Mouse (Mus musculus): Measurements from ENCODE around the gene Veph1.
A peak's percentile ranks its signal among the peaks of the same experiment; 100 is the strongest.

The Veph1 gene

DNA sequence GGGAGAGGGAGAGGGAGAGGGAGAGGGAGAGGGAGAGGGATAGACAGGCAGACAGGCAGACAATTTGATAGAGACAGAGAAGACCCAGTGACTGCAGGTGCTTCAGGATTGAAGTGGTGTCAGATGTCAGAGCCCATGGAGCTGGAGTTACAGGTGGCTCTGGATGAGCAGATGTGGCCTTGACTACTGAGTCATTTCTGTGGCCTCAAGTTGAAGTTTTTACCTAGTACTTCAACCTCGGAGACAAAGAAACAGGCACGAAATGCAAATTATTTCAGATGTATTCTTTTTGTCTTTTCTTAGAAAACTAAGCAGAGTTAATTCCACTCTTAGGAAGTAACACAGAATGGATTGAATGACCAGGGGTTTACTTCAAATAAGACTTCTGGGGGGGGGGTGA is 195.6 kb downstream of the Veph1 start:
- DNase-seq (ENCODE audit: low spot score): no peak

DNA sequence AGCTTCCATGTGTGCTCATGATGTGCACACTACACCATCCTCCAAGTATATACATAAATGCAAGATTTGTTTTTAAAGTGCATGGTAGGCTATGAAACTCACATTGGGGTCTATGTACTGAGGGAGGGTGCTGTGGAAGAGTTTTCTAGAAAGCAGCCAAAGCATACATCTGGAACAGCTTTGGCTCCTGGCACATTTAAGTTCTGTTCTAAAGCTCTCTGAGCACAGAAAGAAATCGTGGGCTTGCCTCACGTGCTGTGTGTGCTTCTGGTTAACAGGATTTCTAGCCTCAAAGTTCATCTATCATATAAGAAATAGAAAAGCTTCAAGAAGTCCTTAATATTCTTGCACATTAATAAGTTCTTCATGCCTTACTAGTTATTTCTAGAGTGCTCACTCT is 204.9 kb downstream of the Veph1 start:
- DNase-seq (ENCODE audit: low spot score): no peak

- DNase-seq (ENCODE audit: low spot score): no peak
Observed at GRCm38 (mm10) chr3:66087608-66088007, 209.0 kb downstream of the Veph1 start.

DNA sequence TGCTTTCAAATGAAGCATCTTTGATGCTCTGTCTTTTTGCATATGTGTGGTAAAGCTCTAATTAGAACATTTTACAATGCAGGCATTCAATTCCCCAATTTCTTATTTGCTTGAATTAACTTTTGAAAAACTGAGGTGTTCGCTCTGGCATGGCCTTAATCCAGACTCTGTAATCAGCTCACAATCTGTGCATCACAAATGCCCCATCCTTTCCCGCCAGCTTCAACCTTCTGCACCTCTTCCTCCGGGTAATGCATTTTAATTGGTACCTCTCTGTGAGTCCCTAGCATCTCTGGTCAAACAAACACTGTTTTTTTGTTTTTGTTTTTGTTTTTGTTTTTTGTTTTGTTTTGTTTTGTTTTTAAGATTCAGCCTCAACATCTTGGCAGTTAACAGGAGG is 212.8 kb downstream of the Veph1 start:
- no peak for DNase-seq (ENCODE audit: low spot score)

DNA sequence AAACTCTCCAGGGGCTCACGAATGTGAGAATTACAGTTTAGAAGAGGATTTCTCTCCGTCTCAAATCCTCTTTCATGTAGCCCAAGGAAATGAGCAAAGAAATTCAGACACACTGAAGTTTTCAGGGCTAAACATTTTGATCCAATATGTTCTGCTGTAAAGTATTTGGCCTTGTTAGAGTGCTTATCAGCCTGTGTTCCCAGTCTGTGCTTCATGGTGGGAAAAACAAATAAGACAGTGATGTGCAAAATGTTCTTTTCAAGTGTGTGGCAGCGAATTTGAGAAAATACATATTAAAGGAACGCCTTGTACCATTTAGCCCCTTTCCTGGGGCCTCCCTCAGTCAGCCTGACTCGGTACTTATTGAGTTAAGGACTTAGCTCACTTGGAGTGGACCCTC is 213.2 kb downstream of the Veph1 start:
- DNase-seq (ENCODE audit: low spot score): no peak

DNA sequence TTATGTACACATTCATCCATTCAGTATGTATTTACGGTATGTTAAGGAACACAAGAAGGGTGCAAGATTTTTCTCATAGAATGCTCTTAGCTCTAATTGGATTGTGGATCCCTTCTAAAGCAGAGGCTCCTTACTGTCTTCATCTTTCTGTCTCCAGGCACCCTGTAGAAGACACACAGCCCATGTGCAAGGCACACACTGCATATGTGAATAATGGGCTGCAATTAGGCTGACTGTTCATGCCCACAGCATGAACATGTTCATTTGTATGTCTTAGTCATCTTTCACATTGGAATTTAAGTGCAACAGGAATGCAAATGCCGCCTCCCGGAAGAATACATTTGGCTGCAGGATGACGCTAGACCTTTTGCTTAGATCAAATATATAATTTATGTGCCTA is 213.7 kb downstream of the Veph1 start:
- no peak for DNase-seq (ENCODE audit: low spot score)

DNA sequence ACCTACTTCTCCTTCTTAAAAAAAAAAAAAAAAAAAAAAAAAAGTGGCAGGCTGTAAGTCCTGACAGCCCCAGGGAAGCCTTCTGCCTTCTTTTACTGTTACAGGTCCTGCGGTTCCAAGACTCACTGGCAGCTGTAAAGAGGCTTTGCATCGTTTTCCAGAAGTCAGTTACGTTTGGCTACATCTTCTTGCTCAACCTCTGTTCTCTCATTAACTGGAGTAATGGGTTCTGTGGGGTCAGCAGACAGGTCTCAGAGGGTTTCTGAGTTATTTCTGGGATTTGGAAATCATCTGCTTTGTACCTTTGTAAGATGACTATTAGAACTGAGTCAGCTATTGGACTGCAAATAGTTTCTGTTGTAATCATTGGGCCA is 215.3 kb downstream of the Veph1 start:
- DNase-seq (ENCODE audit: low spot score): no peak

- no peak for DNase-seq (ENCODE audit: low spot score)
Observed at GRCm38 (mm10) chr3:66080631-66081362, 215.8 kb downstream of the Veph1 start.

GRCm38 (mm10) chr3:66079886-66080285 is 216.8 kb downstream of the Veph1 start:
- DNase-seq (ENCODE audit: low spot score): no peak

DNA sequence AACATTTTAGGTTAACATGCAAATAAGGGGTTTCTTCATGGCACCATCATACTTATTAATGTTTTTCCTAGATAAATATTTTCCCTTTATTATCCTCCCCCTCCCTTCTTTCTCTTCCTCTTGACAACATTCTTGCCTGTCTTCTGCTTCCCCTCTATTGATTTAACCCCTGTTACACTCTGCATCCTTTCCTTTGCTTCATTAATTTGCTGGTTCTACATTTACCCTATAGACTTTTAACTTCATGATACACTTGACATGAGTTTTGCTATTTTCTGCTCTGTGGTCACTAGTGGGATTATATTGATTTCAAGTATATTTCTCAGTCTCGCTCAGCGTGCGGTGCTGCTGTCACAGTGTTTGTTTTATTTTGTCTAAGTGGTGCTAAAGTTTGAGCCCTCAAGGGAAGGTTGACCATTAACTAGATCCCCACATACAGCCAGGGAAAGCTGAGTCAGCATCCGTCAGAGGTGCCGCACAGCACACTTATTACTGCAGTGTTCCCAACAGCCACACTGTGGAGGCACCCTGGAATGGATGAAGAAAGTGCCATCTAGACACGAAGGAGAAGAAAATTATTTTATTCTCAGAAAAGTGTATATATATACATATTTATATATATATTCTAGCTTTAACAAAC is 217.6 kb downstream of the Veph1 start:
- peak; percentile 70 for DNase-seq (ENCODE audit: low spot score)

DNA sequence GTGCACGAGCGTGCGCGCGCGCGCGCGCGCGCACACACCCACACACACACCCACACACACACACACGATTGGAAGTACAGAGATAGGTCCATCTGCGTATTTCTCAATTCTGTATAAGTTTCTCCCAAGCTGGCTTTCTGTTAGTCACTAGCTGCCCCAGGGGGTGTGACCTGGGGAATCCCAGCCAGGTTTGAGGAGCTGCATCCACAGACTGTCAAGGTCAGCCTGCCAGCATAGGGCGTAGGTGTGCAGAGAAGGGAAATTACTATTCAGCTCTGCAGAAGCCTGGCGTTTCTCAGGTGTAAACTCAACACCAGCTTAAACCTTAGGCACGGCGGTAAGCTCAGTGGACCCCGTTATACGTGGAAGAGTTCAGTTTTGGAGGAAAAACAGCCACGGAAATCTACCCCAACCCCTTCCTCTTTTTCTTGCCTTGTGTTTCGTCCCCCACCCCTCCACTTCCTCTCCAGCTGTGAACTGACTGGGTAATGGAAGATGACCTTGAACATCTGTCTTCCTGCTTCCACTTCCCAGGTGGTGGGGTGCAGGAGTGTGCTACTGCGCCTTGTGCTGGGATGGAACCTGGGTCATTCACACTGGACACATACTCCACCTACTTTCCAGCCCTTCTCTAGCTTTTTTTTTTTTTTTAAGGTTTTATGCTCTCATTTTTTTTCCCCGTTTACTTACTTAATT is 218.5 kb downstream of the Veph1 start:
- DNase-seq (ENCODE audit: low spot score): no peak

GRCm38 (mm10) chr3:66070274-66070673 is 226.4 kb downstream of the Veph1 start:
- no peak for DNase-seq (ENCODE audit: low spot score)

GRCm38 (mm10) chr3:66063881-66064280 is 232.8 kb downstream of the Veph1 start:
- DNase-seq (ENCODE audit: low spot score): peak; percentile 17

GRCm38 (mm10) chr3:66056912-66057311 is 239.7 kb downstream of the Veph1 start:
- no peak for DNase-seq (ENCODE audit: low spot score)

- DNase-seq (ENCODE audit: low spot score): no peak
Observed at GRCm38 (mm10) chr3:66055652-66056051, 241.0 kb downstream of the Veph1 start.

- DNase-seq (ENCODE audit: low spot score): no peak
Observed at GRCm38 (mm10) chr3:66050092-66050886, 246.3 kb downstream of the Veph1 start.

DNA sequence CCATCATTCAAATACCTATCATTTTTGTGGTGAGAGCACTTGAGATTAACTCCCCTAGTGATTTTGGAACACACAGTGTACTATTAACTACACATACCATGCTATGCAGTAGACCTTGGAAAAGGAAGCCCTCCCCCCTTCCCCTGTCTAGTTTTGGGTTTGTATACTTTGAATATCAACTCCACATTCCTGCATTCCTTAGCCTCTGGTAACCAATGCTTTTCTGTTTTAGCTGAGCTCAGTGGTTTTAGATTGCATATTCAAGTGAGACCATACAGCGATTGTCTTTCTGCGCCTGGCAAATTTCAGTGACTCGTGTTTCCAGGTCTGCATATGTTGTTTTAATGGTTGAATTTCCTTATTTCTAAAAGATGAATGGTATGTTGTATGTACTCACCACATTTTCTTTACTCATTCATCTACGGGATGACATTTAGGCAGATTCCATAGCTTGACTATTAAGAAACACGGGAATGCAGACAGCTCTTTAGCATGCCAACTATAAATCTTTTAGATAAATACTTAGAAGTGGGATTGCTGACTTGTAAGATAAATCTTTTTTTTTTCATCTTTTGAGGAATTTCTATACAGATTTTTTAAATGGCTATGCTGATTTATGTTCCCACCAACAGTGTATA is 255.7 kb downstream of the Veph1 start:
- DNase-seq (ENCODE audit: low spot score): peak; percentile 29

GRCm38 (mm10) chr3:66035226-66035625 is 261.4 kb downstream of the Veph1 start:
- no peak for DNase-seq (ENCODE audit: low spot score)

- no peak for DNase-seq (ENCODE audit: low spot score)
Observed at GRCm38 (mm10) chr3:66033346-66033745, 263.3 kb downstream of the Veph1 start.

- DNase-seq (ENCODE audit: low spot score): no peak
Observed at GRCm38 (mm10) chr3:66025454-66025853, 271.2 kb downstream of the Veph1 start.

DNA sequence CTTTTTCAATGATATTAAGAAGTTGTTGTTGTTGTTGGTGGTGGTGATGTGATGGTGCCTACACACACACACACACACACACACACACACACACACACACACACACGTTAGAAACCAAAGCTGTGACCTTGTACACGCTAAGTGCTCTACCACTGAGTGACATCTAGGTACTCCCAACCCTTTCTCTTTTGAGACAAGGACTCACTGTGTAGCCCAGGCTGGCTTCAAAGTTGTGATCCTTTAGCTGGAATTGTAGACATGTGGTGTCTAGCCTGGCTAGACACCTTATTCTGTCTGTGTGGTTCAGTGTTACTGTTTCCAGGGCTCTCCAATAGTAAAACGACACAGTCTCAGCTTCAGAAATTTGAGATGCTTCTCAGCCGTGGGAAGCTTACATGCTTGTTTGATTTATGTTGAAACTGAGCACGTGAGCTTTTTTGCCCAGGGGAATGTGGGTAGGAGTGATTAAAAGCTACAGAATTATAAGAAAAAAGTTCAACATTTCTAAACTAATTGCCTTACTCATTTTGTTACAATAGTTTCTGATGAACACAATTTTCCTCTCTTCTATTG is 272.3 kb downstream of the Veph1 start:
- DNase-seq (ENCODE audit: low spot score): no peak

DNA sequence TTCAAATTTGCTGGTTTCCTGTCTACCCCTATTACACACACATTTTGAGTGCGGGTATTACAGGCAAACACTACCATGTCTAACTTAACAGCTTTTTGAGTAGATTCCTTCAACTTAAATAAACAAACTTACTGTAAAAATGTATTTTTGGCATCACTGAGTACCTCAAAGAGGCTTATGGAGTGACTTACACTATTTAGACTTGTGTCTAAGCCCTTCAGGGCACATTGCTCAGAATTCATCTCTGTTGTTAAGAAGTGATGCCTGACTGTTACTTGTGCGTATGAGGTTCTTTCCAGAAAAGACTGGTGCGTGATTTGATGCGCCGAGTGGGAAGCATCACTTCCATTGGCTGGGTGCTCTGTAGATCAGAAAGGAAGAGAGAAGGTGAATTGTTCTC is 277.5 kb downstream of the Veph1 start:
- DNase-seq (ENCODE audit: low spot score): no peak
